Comparison of ENCODE assay signal across 19 mouse cellular contexts in genomic region chr2:84511508-84511907, GRCm38 (mm10).
"Had no signal": no experiment of that assay in that cellular context is flagged by ENCODE, and none has a peak within 500 bp of the region (broad histone marks: within the 10 kb centered on the region; RNA-seq: fewer than 3 reads in every experiment).

No protein-coding gene starts in this region.

- H3K4me1 ChIP-seq: limb, embryonic 12.5 days; limb, embryonic 15.5 days; lung, embryonic 15.5 days; neural tube, embryonic 12.5 days; neural tube, embryonic 15.5 days; stomach, embryonic 15.5 days had no signal

- H3K4me3 ChIP-seq: layer of hippocampus, adult 2 months; limb, embryonic 12.5 days; limb, embryonic 15.5 days; lung, embryonic 15.5 days; neural tube, embryonic 12.5 days; neural tube, embryonic 15.5 days; stomach, embryonic 15.5 days had no signal

- H3K9ac ChIP-seq: limb, embryonic 12.5 days; limb, embryonic 15.5 days; liver, embryonic 14.5 days; liver, postnatal 0 days; lung, embryonic 15.5 days; neural tube, embryonic 12.5 days; neural tube, embryonic 15.5 days; stomach, embryonic 15.5 days had no signal

- H3K9me3 ChIP-seq: limb, embryonic 15.5 days; lung, embryonic 15.5 days; neural tube, embryonic 15.5 days; stomach, embryonic 15.5 days had no signal

- ATAC-seq: liver, postnatal 0 days had no signal

- H3K36me3 ChIP-seq: lung, embryonic 15.5 days; neural tube, embryonic 12.5 days; neural tube, embryonic 15.5 days; stomach, embryonic 15.5 days had no signal

- DNase-seq: kidney, adult 9 months; kidney, postnatal 25 days; liver, postnatal 0 days; lung, postnatal 10 days; lung, postnatal 36 days; midbrain, embryonic 14.5 days; spleen, adult 18-20 months; thymus, adult 18-20 months; thymus, postnatal 36 days had no signal

- H3K27me3 ChIP-seq: limb, embryonic 12.5 days; limb, embryonic 15.5 days; lung, embryonic 15.5 days; neural tube, embryonic 12.5 days; neural tube, embryonic 15.5 days; stomach, embryonic 15.5 days had no signal

- H3K4me2 ChIP-seq: limb, embryonic 12.5 days; limb, embryonic 15.5 days; liver, embryonic 11.5 days; lung, embryonic 15.5 days; midbrain, embryonic 11.5 days; neural tube, embryonic 12.5 days; neural tube, embryonic 15.5 days; stomach, embryonic 15.5 days had no signal

- H3K27ac ChIP-seq: layer of hippocampus, adult 2 months; limb, embryonic 12.5 days; limb, embryonic 15.5 days; liver, embryonic 14.5 days; lung, embryonic 15.5 days; neural tube, embryonic 12.5 days; neural tube, embryonic 15.5 days; stomach, embryonic 15.5 days had no signal
